ENCODE assay signal across 12 mouse cellular contexts in genomic region chr2:160002695-160003094, GRCm38 (mm10).
DNase-seq lines count a peak whose midpoint lies in the region; ATAC-seq and TF ChIP-seq lines count a peak whose summit lies in the region.
"Had no signal": no experiment of that assay in that cellular context is flagged by ENCODE, and none has a peak within 500 bp of the region (broad histone marks: within the 10 kb centered on the region; RNA-seq: fewer than 3 reads in every experiment).

No protein-coding gene starts in this region.

- TF ChIP-seq CTCF in midbrain, postnatal 0 days (IDR thresholded peaks at IDR 0.05): no peak

- H3K4me1 ChIP-seq in heart, embryonic 11.5 days (ENCODE audit: control insufficient read depth, insufficient read depth, low read length): no peaks in the 10 kb centered on the region
- H3K4me1 ChIP-seq in midbrain, postnatal 0 days (ENCODE audit: insufficient read depth, low read length): no peaks in the 10 kb centered on the region
- H3K4me1 ChIP-seq in midbrain, embryonic 16.5 days (ENCODE audit: control insufficient read depth, insufficient read depth, low read length): no peaks in the 10 kb centered on the region
- H3K4me1 ChIP-seq: forebrain, embryonic 13.5 days; stomach, embryonic 15.5 days had no signal

- peak; percentile 26 to 47 for DNase-seq in heart, adult 18-20 months
- peak; percentile 5 for DNase-seq in midbrain, postnatal 0 days (ENCODE audit: low spot score)
- peak; percentile 5 for DNase-seq in heart, postnatal 25 days (ENCODE audit: low spot score)
- peak; percentile 11 for DNase-seq in ovary, postnatal 14 days (ENCODE audit: low spot score)
- DNase-seq in urinary bladder, adult 2 months (ENCODE audit: low spot score): no peak
- no peak for DNase-seq in thymus, postnatal 10 days (ENCODE audit: low spot score in 2 of 2)
- DNase-seq: lung, postnatal 14 days had no signal

- no peaks in the 10 kb centered on the region for H3K36me3 ChIP-seq in heart, embryonic 11.5 days (ENCODE audit: control insufficient read depth, insufficient read depth, low read length)
- no peaks in the 10 kb centered on the region for H3K36me3 ChIP-seq in midbrain, postnatal 0 days (ENCODE audit: insufficient read depth, low read length)
- H3K36me3 ChIP-seq in midbrain, embryonic 16.5 days (ENCODE audit: control insufficient read depth, insufficient read depth, low read length): no peaks in the 10 kb centered on the region
- H3K36me3 ChIP-seq: stomach, embryonic 15.5 days had no signal

- no peaks in the 10 kb centered on the region for H3K9me3 ChIP-seq in heart, embryonic 11.5 days (replicated peaks; ENCODE audit: control insufficient read depth, low read length)
- H3K9me3 ChIP-seq in midbrain, postnatal 0 days (ENCODE audit: low read length): no peaks in the 10 kb centered on the region
- H3K9me3 ChIP-seq in midbrain, embryonic 16.5 days (replicated peaks; ENCODE audit: control insufficient read depth, low read length, poor library complexity, severe bottlenecking): no peaks in the 10 kb centered on the region
- H3K9me3 ChIP-seq: forebrain, embryonic 13.5 days; stomach, embryonic 15.5 days had no signal

- 72% methylated on average over 3 of the region's 3 CpGs for WGBS in heart, embryonic 11.5 days (ENCODE audit: insufficient replicate concordance)
- 63% methylated on average over 3 of the region's 3 CpGs for WGBS in midbrain, postnatal 0 days
- WGBS in midbrain, embryonic 16.5 days: 78% methylated on average over 3 of the region's 3 CpGs

- no peaks in the 10 kb centered on the region for H3K27me3 ChIP-seq in heart, embryonic 11.5 days (ENCODE audit: control insufficient read depth, insufficient read depth, low read length)
- no peaks in the 10 kb centered on the region for H3K27me3 ChIP-seq in midbrain, postnatal 0 days (ENCODE audit: insufficient read depth, low read length)
- no peaks in the 10 kb centered on the region for H3K27me3 ChIP-seq in midbrain, embryonic 16.5 days (ENCODE audit: control insufficient read depth, insufficient read depth, low read depth, low read length)
- H3K27me3 ChIP-seq: forebrain, embryonic 13.5 days; stomach, embryonic 15.5 days had no signal

- ATAC-seq in heart, embryonic 11.5 days (replicated peaks; ENCODE audit: insufficient number of reproducible peaks, low FRiP score, low TSS enrichment): no peak
- ATAC-seq in midbrain, postnatal 0 days (ENCODE audit: low FRiP score): no peak
- no peak for ATAC-seq in midbrain, embryonic 16.5 days
- ATAC-seq: forebrain, embryonic 13.5 days had no signal

- intact Hi-C loops in heart, postnatal 25 days (cut with DNase I): loop anchor here (10.0 kb wide), 1 partner anchor 948 kb away; no protein-coding TSS in a partner anchor

- no peak overlapping the region for H3K4me3 ChIP-seq in heart, embryonic 11.5 days (ENCODE audit: low read depth, low read length)
- no peak overlapping the region for H3K4me3 ChIP-seq in midbrain, postnatal 0 days (ENCODE audit: low read depth, low read length)
- H3K4me3 ChIP-seq in midbrain, embryonic 16.5 days (ENCODE audit: low read depth, low read length): no peak overlapping the region
- H3K4me3 ChIP-seq: forebrain, embryonic 13.5 days; heart, adult 2 months; stomach, embryonic 15.5 days had no signal

- H3K27ac ChIP-seq in heart, embryonic 11.5 days (ENCODE audit: low read depth, low read length): no peak overlapping the region
- H3K27ac ChIP-seq in midbrain, postnatal 0 days (ENCODE audit: low read depth, low read length): no peak overlapping the region
- no peak overlapping the region for H3K27ac ChIP-seq in midbrain, embryonic 16.5 days (ENCODE audit: low read length)
- H3K27ac ChIP-seq: forebrain, embryonic 13.5 days; heart, adult 2 months; stomach, embryonic 15.5 days had no signal

- no peak overlapping the region for H3K9ac ChIP-seq in heart, embryonic 11.5 days (ENCODE audit: low read depth, low read length)
- no peak overlapping the region for H3K9ac ChIP-seq in midbrain, postnatal 0 days (replicated peaks; ENCODE audit: low read length, poor library complexity, severe bottlenecking)
- no peak overlapping the region for H3K9ac ChIP-seq in midbrain, embryonic 16.5 days (ENCODE audit: low read depth, low read length)
- H3K9ac ChIP-seq: forebrain, embryonic 13.5 days; stomach, embryonic 15.5 days had no signal

- H3K4me2 ChIP-seq in heart, embryonic 11.5 days: no peak overlapping the region
- H3K4me2 ChIP-seq in midbrain, postnatal 0 days (ENCODE audit: low read depth, low read length, poor library complexity, severe bottlenecking): no peak overlapping the region
- H3K4me2 ChIP-seq in midbrain, embryonic 16.5 days (ENCODE audit: low read length): no peak overlapping the region
- H3K4me2 ChIP-seq: forebrain, embryonic 13.5 days; stomach, embryonic 15.5 days had no signal

Comparison
In these comparisons a context has a peak if more than half of its experiments do, and no peak if none do; other contexts are left out.
1. DNase-seq: peak in heart, adult 18-20 months (2 of 2), midbrain, postnatal 0 days (single experiment), heart, postnatal 25 days (single experiment) and ovary, postnatal 14 days (single experiment); none in urinary bladder, adult 2 months (single experiment) and thymus, postnatal 10 days (0 of 2).